Mouse (Mus musculus): ENCODE results near the gene E130114P18Rik. TPM values are rescaled to one million over a fixed set of nuclear protein-coding genes. Genes with fewer than 3 reads are reported as not detected.
A peak's percentile ranks its signal among the peaks of the same experiment; 100 is the strongest.

The E130114P18Rik gene
- total and polyA plus RNA-seq, 2 experiments from 2014 or later, result 13.5 to 13.7 TPM

DNA sequence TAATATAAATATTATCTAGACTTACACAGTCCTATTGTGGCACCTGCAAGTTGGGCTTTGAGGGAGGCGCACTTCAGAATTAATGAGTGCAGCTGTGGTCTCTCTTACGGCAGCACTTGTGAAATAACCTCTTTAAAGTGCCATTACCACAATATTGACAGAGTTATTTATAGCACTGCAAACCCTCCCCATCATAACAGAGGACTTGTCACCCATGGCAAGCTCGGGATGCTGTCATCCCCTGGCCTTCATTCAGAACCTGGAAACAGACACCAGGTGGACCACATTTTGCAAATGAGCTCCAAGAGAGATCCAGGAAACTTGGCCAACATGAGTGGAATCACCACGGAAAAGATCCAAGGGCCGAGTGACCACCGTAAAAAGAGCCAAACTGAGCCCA lies 63.3 kb downstream of the E130114P18Rik start:
- TF ChIP-seq CTCF (IDR thresholded peaks at IDR 0.05), result no peak
- H3K4me1 ChIP-seq (ENCODE audit: insufficient read depth, low read length), result no peaks in the 10 kb centered on the region
- 80% methylated on average over 6 of the region's 6 CpGs for WGBS
- no peak for ATAC-seq (ENCODE audit: low FRiP score)
- H3K9me3 ChIP-seq (ENCODE audit: low read length), result no peaks in the 10 kb centered on the region
- no peak overlapping the region for H3K27ac ChIP-seq (ENCODE audit: low read depth, low read length)
- H3K4me2 ChIP-seq (ENCODE audit: low read depth, low read length, poor library complexity, severe bottlenecking), result no peak overlapping the region
- no peak overlapping the region for H3K9ac ChIP-seq (replicated peaks; ENCODE audit: low read length, poor library complexity, severe bottlenecking)
- no peaks in the 10 kb centered on the region for H3K27me3 ChIP-seq (ENCODE audit: insufficient read depth, low read length)
- DNase-seq (ENCODE audit: low spot score), result no peak
- H3K4me3 ChIP-seq (ENCODE audit: low read depth, low read length), result no peak overlapping the region
- H3K36me3 ChIP-seq (ENCODE audit: insufficient read depth, low read length), result no peaks in the 10 kb centered on the region

DNA sequence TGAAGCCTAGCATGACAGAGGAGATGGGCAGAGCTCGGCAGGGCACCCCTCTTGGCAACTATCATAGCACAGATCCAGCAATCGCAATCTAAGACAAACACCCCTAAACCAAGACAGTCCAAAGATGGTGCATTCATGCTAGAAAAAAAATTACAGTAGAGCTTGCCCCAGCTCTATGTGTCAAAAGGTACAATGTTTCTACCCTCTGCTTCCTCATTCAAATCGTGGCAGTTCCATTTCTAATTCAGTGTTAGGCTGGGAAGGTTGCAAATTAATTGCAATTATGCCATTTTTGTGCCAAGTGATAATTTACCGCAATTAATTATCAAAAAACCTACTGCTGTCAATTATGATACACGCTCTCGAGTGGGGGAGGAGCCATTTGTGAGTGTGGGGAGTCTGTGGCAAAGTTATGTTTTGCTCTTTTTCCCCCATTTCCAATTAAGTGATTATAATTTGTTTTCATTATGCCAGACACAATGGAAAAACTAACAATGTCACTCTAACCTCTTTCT lies 63.7 kb downstream of the E130114P18Rik start:
- no peaks in the 10 kb centered on the region for H3K36me3 ChIP-seq (ENCODE audit: insufficient read depth, low read length)
- H3K27me3 ChIP-seq (ENCODE audit: insufficient read depth, low read length), result no peaks in the 10 kb centered on the region
- WGBS, result 78% methylated on average over 6 of the region's 6 CpGs
- no peak for TF ChIP-seq CTCF (IDR thresholded peaks at IDR 0.05)
- H3K27ac ChIP-seq (ENCODE audit: low read depth, low read length), result no peak overlapping the region
- H3K9ac ChIP-seq (replicated peaks; ENCODE audit: low read length, poor library complexity, severe bottlenecking), result no peak overlapping the region
- H3K4me3 ChIP-seq (ENCODE audit: low read depth, low read length), result no peak overlapping the region
- DNase-seq (ENCODE audit: low spot score) (no peak), ATAC-seq (ENCODE audit: low FRiP score) (no peak)
- H3K9me3 ChIP-seq (ENCODE audit: low read length), result no peaks in the 10 kb centered on the region
- H3K4me1 ChIP-seq (ENCODE audit: insufficient read depth, low read length), result no peaks in the 10 kb centered on the region
- no peak overlapping the region for H3K4me2 ChIP-seq (ENCODE audit: low read depth, low read length, poor library complexity, severe bottlenecking)

DNA sequence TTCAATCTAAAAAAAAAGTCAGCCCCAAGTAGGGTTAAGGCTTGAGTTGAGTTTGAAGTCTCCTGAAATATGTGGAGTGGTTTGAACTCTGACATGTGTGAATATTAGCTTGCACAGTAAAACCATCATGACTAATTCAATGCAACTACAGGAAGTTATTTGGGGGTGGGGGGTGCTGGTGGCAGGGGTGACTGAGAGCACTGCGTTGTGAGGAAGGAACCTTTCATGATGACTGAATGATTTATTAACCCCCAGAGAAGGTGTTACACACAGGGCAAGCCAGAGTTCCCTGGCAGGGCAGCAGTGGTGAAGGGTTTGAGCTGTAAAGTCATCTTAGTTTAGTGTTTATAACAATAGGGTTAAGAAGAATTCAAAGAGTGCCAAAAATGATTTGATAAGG lies 65.3 kb downstream of the E130114P18Rik start:
- no peaks in the 10 kb centered on the region for H3K4me1 ChIP-seq (ENCODE audit: insufficient read depth, low read length)
- H3K9me3 ChIP-seq (ENCODE audit: low read length), result no peaks in the 10 kb centered on the region
- TF ChIP-seq CTCF (IDR thresholded peaks at IDR 0.05), result no peak
- no peaks in the 10 kb centered on the region for H3K27me3 ChIP-seq (ENCODE audit: insufficient read depth, low read length)
- no peak overlapping the region for H3K27ac ChIP-seq (ENCODE audit: low read depth, low read length)
- ATAC-seq (ENCODE audit: low FRiP score), result no peak
- H3K4me3 ChIP-seq (ENCODE audit: low read depth, low read length), result no peak overlapping the region
- no peak overlapping the region for H3K4me2 ChIP-seq (ENCODE audit: low read depth, low read length, poor library complexity, severe bottlenecking)
- WGBS, result 50% methylated on average over 1 of the region's 1 CpGs
- no peaks in the 10 kb centered on the region for H3K36me3 ChIP-seq (ENCODE audit: insufficient read depth, low read length)
- no peak for DNase-seq (ENCODE audit: low spot score)
- no peak overlapping the region for H3K9ac ChIP-seq (replicated peaks; ENCODE audit: low read length, poor library complexity, severe bottlenecking)

DNA sequence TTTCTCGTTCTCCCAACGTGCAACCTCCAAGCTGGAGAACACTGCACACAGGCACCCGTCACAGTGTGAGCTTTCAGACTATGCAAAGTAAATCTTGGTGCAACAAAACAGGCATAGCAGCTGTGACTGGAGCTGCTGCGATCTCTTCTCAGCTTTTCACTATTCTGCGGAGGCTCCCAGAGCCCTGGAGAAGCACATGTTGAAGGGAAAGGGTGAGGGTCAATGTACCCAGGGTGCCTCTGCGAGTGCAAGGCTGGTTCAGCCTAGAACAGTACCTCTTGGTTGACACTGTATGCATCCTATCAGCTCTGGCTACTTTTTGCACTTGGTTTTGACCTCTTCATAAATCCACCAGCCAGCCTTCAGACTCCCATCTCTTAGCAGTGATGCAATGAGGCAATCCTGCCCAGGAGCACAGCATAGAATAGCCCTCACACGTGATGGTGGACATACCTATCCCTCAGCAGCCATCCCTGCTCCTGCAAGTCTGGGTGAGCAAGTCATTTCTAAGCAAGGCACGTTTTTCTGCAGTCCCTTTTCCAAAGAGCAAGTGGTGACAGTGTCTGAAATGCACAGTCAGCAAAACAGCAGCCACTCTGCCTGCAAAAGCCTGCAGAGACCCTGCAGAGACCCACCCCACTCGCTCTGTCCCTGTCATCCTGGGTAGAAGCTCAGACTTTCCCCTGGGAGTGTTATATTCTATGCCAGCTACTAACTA lies 67.7 kb downstream of the E130114P18Rik start:
- no peaks in the 10 kb centered on the region for H3K4me1 ChIP-seq (ENCODE audit: insufficient read depth, low read length)
- ATAC-seq (ENCODE audit: low FRiP score) (peak; percentile 48), DNase-seq (ENCODE audit: low spot score) (peak; percentile 36)
- no peak overlapping the region for H3K4me3 ChIP-seq (ENCODE audit: low read depth, low read length)
- H3K9me3 ChIP-seq (ENCODE audit: low read length), result no peaks in the 10 kb centered on the region
- no peak overlapping the region for H3K9ac ChIP-seq (replicated peaks; ENCODE audit: low read length, poor library complexity, severe bottlenecking)
- no peak overlapping the region for H3K4me2 ChIP-seq (ENCODE audit: low read depth, low read length, poor library complexity, severe bottlenecking)
- no peaks in the 10 kb centered on the region for H3K36me3 ChIP-seq (ENCODE audit: insufficient read depth, low read length)
- H3K27me3 ChIP-seq (ENCODE audit: insufficient read depth, low read length), result no peaks in the 10 kb centered on the region
- H3K27ac ChIP-seq (ENCODE audit: low read depth, low read length), result no peak overlapping the region
- TF ChIP-seq CTCF (IDR thresholded peaks at IDR 0.05), result no peak
- WGBS, result 33% methylated on average over 9 of the region's 9 CpGs

DNA sequence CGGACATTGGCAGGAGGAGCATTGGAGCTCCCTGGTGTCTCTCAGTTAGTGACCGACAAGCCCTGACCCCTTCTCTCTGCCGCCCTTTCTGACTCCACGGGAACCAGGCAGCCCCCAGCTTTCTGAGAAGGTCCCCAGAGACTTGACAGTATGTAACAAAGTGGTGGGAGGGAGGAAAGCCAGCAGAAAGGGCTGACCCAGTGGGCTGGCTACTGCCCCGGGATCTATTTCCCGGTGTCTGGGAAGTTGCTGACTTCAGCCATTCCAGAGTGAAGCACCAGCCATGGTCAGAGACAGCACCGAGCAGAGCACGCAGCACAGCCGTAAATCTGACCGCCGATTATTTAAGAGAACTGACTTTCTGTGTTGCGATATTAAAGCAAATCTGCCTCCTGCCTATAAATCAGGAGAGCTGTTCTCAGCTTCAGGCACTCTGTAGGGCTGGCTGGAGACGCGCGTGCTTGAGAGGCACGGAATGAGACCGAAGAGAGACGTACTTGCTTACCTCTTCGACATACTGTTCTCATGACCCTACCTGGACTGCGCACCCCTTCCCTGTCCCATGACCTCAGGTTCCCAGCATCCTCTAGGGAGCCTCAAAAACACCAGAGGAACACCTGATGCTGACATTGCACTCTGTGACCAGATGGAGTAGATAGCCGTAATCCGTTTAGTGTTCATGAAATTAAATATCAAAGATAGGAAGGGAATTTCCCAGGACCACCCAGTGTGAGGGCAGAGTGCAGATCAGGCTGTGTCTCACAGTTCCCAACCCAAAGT lies 70.3 kb downstream of the E130114P18Rik start:
- 85% methylated on average over 22 of the region's 22 CpGs for WGBS
- no peak overlapping the region for H3K9ac ChIP-seq (replicated peaks; ENCODE audit: low read length, poor library complexity, severe bottlenecking)
- H3K4me2 ChIP-seq (ENCODE audit: low read depth, low read length, poor library complexity, severe bottlenecking), result no peak overlapping the region
- no peak for DNase-seq (ENCODE audit: low spot score)
- no peaks in the 10 kb centered on the region for H3K27me3 ChIP-seq (ENCODE audit: insufficient read depth, low read length)
- no peak for ATAC-seq (ENCODE audit: low FRiP score)
- no peak overlapping the region for H3K4me3 ChIP-seq (ENCODE audit: low read depth, low read length)
- TF ChIP-seq CTCF (IDR thresholded peaks at IDR 0.05), result no peak
- no peaks in the 10 kb centered on the region for H3K4me1 ChIP-seq (ENCODE audit: insufficient read depth, low read length)
- no peaks in the 10 kb centered on the region for H3K9me3 ChIP-seq (ENCODE audit: low read length)
- H3K27ac ChIP-seq (ENCODE audit: low read depth, low read length), result no peak overlapping the region
- H3K36me3 ChIP-seq (ENCODE audit: insufficient read depth, low read length), result no peaks in the 10 kb centered on the region
